Mouse (Mus musculus) spleen, adult 2 months (tissue): ENCODE results near the gene Mrpl48. TPM values are rescaled to one million over a fixed set of nuclear protein-coding genes. Genes with fewer than 3 reads are reported as not detected.

Experiments
- DNase-seq, 2 experiments: peaks; one replicate each; pipeline versions ENCODE4 v3.0.0 to v3.0.0-alpha.2; 2012 to 2021; ENCODE audit warnings: low spot score in 2 of 2, low read depth in 1 of 2
- H3K27ac ChIP-seq: fragments of 200-500 bp; 2 replicates; pipeline ENCODE4 v1.5.1; 2012; ENCODE audit warnings: low read length, inconsistent platforms; ENCODE audit not compliant: insufficient read depth
- H3K27me3 ChIP-seq: fragments of 200-500 bp; 2 replicates; pipeline ENCODE4 v1.6.1; 2012; ENCODE audit warnings: mild to moderate bottlenecking, moderate library complexity, low read length, inconsistent platforms; ENCODE audit not compliant: control insufficient read depth, insufficient read depth
- H3K36me3 ChIP-seq: fragments of 200-500 bp; 2 replicates; pipeline ENCODE4 v1.6.1; 2012; ENCODE audit warnings: mild to moderate bottlenecking, low read length, inconsistent platforms; ENCODE audit not compliant: control insufficient read depth, insufficient read depth
- H3K4me1 ChIP-seq: fragments of 200-500 bp; 2 replicates; pipeline ENCODE4 v1.6.1; 2011; ENCODE audit warnings: inconsistent platforms; ENCODE audit not compliant: control insufficient read depth, insufficient read depth, insufficient read length
- H3K4me3 ChIP-seq: fragments of 200-500 bp; 2 replicates; pipeline ENCODE4 v1.5.1; 2011; ENCODE audit warnings: mild to moderate bottlenecking, inconsistent platforms; ENCODE audit not compliant: insufficient read depth, insufficient read length; ENCODE audit errors: extremely low read depth
- CTCF ChIP-seq: fragments of 200-500 bp; IDR thresholded peaks from 2 replicates; pipeline ENCODE4 v1.5.1; 2011; ENCODE audit warnings: mild to moderate bottlenecking, inconsistent platforms; ENCODE audit not compliant: insufficient read depth, insufficient read length, insufficient replicate concordance; ENCODE audit errors: extremely low read depth
- POLR2A ChIP-seq: fragments of 200-500 bp; IDR thresholded peaks from 2 replicates; pipeline ENCODE4 v1.6.1; 2011; ENCODE audit warnings: low read depth, low read length, inconsistent platforms
- WGBS: fragments of 180-500 bp; shearing (Covaris S2); methylation state at CpG from one replicate; pipeline ENCODE4 v1.1.7; 2018; 5-methylcytosine and 5-hydroxymethylcytosine counted together
- polyA plus RNA-seq: library from polyadenylated mRNA; depleted of rRNA; stranded (reverse); fragments of >200 nt; gene quantifications from 2 replicates; pipeline ENCODE4 v1.2.3, GENCODE M21; 2012

Gene Mrpl48
- polyA plus RNA-seq, 1 experiment: 4.3 TPM

DNA sequence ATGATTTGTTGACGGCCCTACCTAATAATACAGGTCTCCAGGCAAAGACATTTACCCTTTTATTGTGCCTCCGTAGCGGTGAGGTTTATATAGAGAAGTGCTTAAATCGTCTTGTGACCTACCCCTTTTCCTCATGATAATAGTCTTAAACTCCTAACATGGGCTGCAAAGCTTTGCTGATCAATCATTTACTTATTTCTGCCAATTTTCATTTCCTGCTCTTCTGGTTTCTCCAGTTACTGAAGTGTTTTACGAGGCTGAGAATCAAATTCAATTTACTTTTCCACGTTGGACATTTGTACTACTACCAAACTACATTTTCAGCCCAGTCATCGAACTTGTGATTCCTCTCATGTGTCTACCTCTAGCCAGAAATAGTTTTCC, 70.6 kb downstream of the Mrpl48 start:
- TF ChIP-seq CTCF (no peak), POLR2A (no peak)
- no peak overlapping the region for H3K27ac ChIP-seq
- no peak for DNase-seq
- peaks cover 2% of the 10 kb centered on the region; the same call in 1 of the 2 replicates for H3K4me1 ChIP-seq
- 20% methylated on average over 7 of the region's 7 CpGs for WGBS
- peak overlapping the region; percentile 95 for H3K4me3 ChIP-seq
- no peaks in the 10 kb centered on the region for H3K27me3 ChIP-seq
- H3K36me3 ChIP-seq: peaks cover 10% of the 10 kb centered on the region

DNA sequence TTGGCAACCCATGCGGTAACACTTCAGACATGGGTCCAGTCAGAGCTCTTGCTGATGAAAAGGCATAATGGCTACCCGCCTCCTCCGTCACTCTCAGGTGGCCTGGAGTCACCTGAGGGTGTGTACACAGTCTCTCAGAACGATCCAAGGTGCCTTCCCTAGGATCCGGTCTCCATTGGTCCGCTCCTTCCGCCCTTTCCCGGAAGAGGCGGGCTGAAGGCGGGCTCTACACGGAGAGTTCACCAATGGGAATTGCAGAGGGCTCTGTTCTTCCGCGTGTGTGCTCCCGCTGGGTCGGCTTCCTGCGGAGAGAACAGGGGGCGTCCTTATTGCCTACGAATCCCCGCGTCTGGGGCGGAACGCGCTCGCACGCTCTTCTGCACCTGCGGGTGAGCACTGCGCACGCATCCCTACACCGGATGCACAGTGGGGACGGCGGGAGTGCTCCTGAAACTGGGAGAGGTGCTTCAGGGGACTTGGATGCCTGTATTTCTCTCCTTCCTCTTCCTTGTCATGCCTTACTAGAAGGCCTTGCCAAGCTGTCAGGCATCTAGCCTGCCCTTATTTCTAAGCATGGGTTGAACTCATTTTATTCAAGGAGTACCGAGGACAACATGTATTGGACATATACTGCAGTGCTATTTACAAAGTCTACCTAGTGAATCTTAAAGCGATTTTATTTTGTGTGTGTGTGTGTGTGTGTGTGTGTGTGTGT, 71.1 kb downstream of the Mrpl48 start, which contains the start of gene Coa4:
Gene Coa4, plus strand, starts transcription at position 268 of the 715 bp plus-strand sequence.
- peak within 1 kb of the TSS; percentile 77 for H3K27ac ChIP-seq
- under 1% methylated on average over 33 of the region's 33 CpGs for WGBS
- H3K4me3 ChIP-seq: peak within 1 kb of the TSS; percentile 95
- H3K36me3 ChIP-seq: peaks cover 10% of the 10 kb centered on the region
- DNase-seq: peak; percentile 79 to 88
- TF ChIP-seq POLR2A (peak; percentile 7), CTCF (no peak)
- peaks cover 2% of the 10 kb centered on the region; the same call in 1 of the 2 replicates for H3K4me1 ChIP-seq
- H3K27me3 ChIP-seq: no peaks in the 10 kb centered on the region

DNA sequence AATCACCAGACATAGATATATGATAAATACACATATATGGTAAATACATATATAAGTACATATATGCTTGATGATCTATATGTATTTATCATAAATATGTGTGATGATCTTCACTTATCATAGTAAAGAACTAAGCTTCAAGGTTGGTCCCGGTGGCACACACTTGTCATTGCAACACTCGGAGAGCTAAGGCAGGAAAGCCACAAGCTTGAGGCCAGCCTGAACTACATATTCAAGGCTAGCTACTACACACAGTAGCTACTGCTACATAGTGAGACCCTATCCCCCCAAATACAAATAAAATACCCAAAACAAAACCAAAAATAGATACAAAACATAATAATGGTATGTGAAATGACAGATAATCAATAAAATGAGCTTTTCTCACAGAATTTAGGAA, 72.3 kb downstream of the Mrpl48 start:
- H3K27ac ChIP-seq: no peak overlapping the region
- no peak for DNase-seq
- WGBS: 53% methylated on average over 2 of the region's 2 CpGs
- peaks cover 10% of the 10 kb centered on the region for H3K36me3 ChIP-seq
- no peaks in the 10 kb centered on the region for H3K27me3 ChIP-seq
- TF ChIP-seq CTCF: no peak
- TF ChIP-seq POLR2A: no peak
- H3K4me3 ChIP-seq: no peak overlapping the region
- peaks cover 2% of the 10 kb centered on the region; the same call in 1 of the 2 replicates for H3K4me1 ChIP-seq

DNA sequence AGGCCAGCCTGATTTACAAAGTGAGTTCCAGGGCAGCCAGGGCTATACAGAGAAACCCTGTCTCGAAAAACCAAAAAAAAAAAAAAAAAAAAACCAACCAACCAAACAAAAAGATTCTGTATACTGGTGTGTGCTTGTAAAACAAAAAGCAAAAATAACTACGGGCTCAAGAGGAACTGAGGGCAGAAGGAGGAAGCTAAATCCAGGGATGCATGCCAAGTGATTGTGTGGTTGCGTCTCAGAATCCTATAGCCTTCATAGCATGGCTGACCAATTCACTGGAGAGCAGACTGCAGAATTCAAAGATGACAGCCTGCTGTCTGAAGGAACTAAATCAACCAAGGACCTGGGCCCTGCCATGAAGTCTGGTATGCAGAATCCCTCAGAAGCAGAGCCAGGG, 73.9 kb downstream of the Mrpl48 start:
- DNase-seq: no peak
- no peak overlapping the region for H3K27ac ChIP-seq

DNA sequence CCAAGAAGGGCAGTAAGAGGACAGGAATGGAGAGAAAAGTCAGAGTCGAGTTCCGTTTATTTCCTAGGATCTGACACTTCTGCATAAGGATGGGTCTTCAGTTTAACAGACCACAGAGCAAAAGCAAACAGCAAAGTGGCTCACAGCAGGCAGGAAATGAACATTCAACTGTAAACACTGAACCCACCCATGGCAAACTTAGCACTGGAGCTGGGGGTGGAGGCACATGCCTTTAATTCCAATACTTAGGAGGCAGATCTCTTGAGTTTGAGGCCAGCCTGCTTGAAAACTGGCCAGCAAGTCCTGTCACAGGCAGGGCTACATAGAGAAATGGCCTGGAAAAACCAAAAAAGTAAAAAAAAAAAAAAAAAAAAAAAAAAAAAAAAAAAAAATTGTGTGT, 74.6 kb downstream of the Mrpl48 start:
- H3K4me3 ChIP-seq: no peak overlapping the region
- no peaks in the 10 kb centered on the region for H3K27me3 ChIP-seq
- TF ChIP-seq CTCF (no peak), POLR2A (no peak)
- WGBS: 62% methylated on average over 2 of the region's 2 CpGs
- peaks cover 1% of the 10 kb centered on the region; the same call in 1 of the 2 replicates for H3K36me3 ChIP-seq
- H3K4me1 ChIP-seq: peaks cover 2% of the 10 kb centered on the region; the same call in 1 of the 2 replicates
- DNase-seq: no peak
- no peak overlapping the region for H3K27ac ChIP-seq

More for the DNA sequence above, 73.9 kb downstream of the Mrpl48 start:
- WGBS: 43% methylated on average over 3 of the region's 3 CpGs
- H3K36me3 ChIP-seq: peaks cover 5% of the 10 kb centered on the region
- TF ChIP-seq CTCF: no peak
- no peak for TF ChIP-seq POLR2A
- peaks cover 2% of the 10 kb centered on the region; the same call in 1 of the 2 replicates for H3K4me1 ChIP-seq
- H3K4me3 ChIP-seq: no peak overlapping the region
- H3K27me3 ChIP-seq: no peaks in the 10 kb centered on the region

DNA sequence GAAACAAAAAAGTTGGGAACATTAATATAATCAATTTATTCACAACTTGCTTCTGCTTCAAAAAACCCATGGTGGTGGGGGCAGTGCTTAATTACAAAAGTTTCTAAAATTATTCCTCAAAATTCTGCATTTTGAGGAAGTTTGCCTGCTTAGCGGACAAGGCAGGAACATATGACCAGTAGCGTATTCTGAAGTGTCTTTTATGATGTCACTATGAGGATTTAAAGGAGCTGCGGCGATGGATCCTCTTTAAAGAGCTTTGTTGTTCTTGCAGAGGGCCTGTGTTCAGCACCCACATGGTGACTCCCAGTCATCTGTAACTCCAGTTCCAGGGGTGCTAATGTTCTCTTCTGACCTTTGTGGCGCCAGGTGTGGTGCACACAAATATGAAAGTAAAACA, 77.3 kb downstream of the Mrpl48 start:
- 82% methylated on average over 5 of the region's 5 CpGs for WGBS
- no peaks in the 10 kb centered on the region for H3K36me3 ChIP-seq
- H3K27me3 ChIP-seq: no peaks in the 10 kb centered on the region
- DNase-seq: no peak
- TF ChIP-seq CTCF (no peak), POLR2A (no peak)
- H3K27ac ChIP-seq: no peak overlapping the region
- H3K4me3 ChIP-seq: no peak overlapping the region
- no peaks in the 10 kb centered on the region for H3K4me1 ChIP-seq

DNA sequence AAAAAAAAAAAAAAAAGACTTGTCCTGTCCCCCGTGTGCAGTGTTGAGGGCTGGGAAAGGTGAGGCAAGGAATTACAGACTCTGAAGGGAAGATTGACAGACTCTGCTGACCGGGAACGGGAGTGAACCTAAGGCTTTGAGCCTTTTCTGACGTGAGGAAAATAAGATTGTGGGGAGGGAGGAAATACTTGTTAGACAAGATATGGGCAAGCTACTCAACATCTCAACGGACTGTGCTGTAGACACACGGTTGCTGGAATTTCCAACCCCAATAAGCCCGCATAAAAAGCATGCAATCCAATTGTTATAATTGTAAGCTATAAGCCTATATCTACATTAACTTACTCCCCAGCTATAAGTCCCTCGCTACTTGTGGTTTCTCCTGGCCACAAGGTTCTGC, 83.4 kb downstream of the Mrpl48 start:
- no peak for DNase-seq
- Histone ChIP-seq H3K36me3 (no peaks in the 10 kb centered on the region), H3K4me1 (no peaks in the 10 kb centered on the region), H3K27ac (no peak overlapping the region), H3K27me3 (no peaks in the 10 kb centered on the region), H3K4me3 (no peak overlapping the region)
- 53% methylated on average over 8 of the region's 8 CpGs for WGBS
- TF ChIP-seq CTCF (no peak), POLR2A (no peak)

DNA sequence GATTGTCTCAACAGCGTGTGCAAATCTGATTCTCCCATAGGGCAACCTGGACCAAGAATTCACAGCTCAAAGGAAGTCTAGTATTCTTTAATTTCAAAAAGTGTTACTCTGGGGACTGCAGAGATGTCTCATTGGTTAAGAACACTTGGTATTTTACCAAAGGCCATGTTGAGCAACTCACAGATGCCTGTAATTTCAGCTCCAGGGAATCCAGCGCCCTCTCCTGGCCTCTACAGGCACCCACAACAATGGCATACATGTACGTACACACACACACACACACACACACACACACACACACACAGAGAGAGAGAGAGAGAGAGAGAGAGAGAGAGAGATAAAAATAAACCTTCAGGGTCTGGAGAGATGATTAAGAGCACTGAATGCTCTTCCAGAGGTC, 85.9 kb downstream of the Mrpl48 start:
- no peak overlapping the region for H3K27ac ChIP-seq
- DNase-seq: no peak
- no peak overlapping the region for H3K4me3 ChIP-seq
- no peaks in the 10 kb centered on the region for H3K27me3 ChIP-seq
- 75% methylated on average over 3 of the region's 3 CpGs for WGBS
- TF ChIP-seq POLR2A (no peak), CTCF (no peak)
- H3K36me3 ChIP-seq: no peaks in the 10 kb centered on the region
- no peaks in the 10 kb centered on the region for H3K4me1 ChIP-seq
